Mouse (Mus musculus) adrenal gland (tissue): ENCODE data around the gene Mcemp1.

Experiments
- intact Hi-C: fragments of 180-260 bp; cut with DNase I; formaldehyde crosslinking; loops from one replicate; pipeline ENCODE4 v1.15.1; 2025

Gene Mcemp1

DNA sequence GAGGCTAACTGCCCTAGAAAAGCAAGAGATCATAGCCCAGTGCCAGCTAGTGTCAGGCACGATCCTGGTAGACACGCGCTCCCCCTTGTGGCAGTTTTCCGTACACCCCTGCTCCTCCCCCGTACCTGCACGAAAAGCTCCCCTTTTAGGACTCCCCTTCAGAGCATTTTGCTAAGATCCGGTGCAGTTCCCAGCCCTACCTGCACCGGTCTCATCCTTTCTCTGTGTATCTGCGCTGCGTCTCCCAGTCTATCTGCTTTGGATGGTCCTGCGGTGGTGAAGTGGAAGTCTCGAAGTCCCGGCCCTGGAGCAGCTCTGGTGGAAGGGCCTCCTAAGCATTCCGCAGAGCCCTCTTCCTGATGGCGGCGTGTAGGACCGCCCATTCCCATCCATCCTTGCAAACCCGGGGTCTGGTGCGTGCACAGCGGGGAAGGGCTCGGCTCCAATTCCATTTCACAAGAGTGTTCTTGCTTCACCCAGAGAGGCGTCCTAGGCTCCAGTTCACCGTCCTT is 6.5 kb downstream of the Mcemp1 start, which contains the start of gene Fcor:
Gene Fcor, minus strand, starts transcription at position 383 of the 512 bp plus-strand sequence.
- intact Hi-C loops, result loop anchor here (1.0 to 10.0 kb wide), 3 partner anchors 45 to 507 kb away; partner anchors contain the start of gene Pcp2

DNA sequence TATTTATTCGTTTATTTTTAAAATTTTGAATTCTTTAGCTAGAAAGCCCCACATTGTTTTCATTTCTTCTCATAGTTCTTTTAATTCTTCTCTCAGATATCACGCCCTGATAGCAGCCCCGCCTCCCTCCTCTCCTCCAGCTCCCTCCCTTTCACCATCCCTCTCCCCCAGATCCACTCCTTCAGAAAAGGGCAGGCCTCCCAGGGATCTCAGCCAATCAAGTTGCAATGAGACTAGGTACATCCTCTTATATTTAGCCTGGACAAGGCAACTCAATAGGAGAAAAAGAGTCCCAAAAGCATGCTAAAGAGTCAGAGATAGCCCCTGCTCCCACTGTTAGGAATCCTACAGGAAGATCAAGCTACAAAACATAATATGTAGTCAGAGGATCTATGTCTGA is 9.1 kb downstream of the Mcemp1 start:
- intact Hi-C loops, result loop anchor here (5.0 to 10.0 kb wide), 2 partner anchors 47 to 510 kb away; partner anchors contain the start of gene Pcp2

DNA sequence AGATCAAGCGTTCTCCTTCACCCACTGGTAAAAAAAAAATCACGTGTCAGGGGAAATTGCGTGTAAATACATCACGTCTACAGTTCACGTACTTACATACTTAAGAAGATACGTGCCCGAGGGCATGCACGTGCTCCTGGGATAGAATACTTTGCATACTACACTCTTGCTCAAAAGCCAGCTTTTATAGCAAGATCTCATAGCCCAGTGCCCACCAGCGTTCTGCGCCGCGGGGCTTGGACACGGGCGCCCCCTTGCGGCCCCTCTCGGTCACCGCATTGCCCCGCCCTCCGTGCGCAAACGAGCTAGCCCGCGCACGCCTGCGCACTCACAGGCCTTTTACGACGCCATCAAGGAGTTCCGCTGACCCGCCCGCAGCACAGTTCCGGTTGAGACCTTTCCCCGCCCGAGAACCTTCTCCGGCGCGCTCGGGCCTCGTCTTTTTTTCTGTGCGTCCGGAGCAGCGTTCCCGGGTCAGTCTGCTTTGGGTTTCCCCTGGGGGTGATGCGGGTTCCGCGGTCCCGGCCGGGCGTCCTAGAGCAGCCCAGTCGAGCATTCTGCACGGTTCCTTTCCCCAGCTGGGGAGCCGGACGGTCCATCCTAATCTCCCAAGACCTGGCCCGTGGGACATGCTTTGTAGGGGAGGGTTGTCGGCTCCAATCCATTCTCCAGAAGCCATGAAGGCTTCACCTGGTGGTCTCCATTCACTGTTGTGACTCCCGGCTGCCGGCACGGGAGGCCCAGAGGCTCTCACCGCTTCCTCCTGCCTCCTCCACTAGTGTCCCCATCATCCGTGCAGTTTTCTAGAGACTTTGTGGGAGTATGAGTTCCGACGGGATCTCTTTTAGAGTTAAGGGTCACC is 10.8 kb downstream of the Mcemp1 start, which contains the start of gene Trappc5:
Gene Trappc5, plus strand, starts transcription at position 169 of the 862 bp plus-strand sequence.
- intact Hi-C loops, result loop anchor here (10.0 kb wide), 1 partner anchor 512 kb away; no protein-coding TSS in a partner anchor

DNA sequence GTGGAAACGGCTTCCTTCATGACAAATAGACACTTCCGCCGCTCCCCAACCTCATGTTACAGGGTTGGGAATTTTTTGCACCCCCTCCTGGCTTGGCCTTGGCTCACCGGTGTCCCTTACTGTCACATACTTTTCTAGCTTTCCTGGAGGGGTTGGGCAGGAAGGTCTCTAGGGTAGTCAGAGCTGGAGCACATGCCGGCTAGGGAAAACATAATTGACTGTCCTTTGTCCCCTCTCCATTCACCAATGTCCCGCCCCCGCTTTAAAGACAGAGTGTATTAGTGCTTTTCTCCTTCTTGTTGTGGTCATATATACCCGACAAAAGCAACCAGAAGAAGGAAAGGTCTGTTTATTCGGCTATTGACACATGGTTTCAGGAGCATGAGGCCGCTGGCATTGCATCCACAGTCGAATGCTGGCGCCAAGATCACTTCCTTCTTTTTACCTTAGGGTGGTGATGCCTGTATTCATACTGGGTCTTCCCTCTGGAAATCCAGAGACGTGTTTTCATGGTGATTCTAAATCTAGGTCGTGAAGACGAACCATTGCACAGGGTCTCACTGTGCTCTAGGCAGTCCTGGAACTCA is 11.5 kb downstream of the Mcemp1 start:
- intact Hi-C loops, result loop anchor here (10.0 kb wide), 1 partner anchor 512 kb away; no protein-coding TSS in a partner anchor

DNA sequence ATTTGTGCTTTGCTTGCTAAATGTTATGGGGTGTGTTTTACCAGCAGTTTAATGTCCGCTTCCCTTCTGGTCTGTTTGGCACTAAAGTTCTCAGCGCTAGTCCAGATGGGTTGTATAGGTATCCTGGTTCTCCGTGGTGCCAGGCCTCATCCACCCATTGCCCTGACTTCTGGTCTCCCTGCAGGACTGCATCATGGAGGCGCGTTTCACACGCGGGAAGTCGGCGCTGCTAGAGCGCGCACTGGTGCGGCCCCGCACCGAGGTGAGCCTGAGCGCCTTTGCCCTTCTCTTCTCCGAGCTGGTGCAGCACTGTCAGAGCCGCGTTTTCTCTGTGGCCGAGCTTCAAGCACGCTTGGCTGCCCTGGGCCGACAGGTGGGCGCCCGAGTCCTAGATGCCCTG is 13.3 kb downstream of the Mcemp1 start:
- intact Hi-C loops, result loop anchor here (10.0 kb wide), 1 partner anchor 514 kb away; no protein-coding TSS in a partner anchor

DNA sequence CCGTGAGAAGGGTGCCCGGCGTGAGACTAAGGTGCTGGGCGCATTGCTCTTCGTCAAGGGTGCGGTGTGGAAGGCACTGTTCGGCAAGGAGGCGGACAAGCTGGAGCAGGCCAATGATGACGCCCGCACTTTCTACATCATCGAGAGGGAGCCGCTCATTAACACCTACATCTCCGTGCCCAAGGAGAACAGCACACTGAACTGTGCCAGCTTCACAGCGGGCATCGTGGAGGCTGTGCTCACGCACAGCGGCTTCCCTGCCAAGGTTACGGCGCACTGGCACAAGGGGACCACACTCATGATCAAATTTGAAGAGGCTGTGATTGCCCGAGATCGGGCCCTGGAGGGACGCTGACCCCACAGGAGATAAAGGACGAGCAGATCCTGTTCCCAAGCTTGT is 13.7 kb downstream of the Mcemp1 start:
- intact Hi-C loops, result loop anchor here (10.0 kb wide), 1 partner anchor 514 kb away; no protein-coding TSS in a partner anchor

DNA sequence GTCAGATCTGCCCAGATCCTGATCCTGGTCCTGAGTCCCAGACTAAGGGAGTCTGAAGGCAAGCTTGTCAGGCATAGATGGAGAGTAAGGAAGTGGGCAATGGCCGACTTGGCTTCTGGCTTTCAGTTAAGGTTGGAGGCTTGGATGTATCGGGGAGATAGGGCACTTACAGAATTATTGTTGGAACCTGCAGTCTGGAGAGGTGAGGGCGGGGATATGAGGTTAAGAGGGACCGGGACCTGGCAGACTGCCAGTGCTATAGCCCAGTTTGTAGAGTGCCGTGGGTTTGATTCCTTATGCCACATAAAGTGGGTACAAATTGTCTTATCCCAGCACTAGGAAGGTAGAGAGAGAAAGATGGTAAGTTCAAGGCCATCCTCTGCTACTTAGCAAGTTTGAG is 14.1 kb downstream of the Mcemp1 start:
- intact Hi-C loops, result loop anchor here (10.0 kb wide), 1 partner anchor 515 kb away; no protein-coding TSS in a partner anchor

DNA sequence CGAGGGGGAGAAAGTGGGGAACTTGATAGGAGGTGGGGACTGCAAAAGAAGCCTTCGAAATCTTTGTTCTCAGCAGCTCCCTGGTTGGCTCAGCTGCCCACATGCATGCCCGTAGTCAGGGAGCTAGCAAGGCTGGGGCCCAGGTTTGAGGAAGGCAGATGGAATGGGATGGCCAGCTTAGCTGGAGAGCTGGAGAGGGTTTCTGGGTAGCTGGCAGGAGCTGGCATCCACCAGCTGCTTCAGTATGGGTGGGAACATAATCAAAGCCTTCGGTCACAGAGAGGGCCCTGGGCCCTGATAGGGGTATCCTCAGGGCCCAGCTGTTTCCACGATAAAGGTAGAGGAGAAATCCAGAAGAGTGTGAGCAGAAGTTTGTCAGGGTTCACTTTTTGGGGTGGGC is 16.9 kb downstream of the Mcemp1 start:
- intact Hi-C loops, result no loop called here

DNA sequence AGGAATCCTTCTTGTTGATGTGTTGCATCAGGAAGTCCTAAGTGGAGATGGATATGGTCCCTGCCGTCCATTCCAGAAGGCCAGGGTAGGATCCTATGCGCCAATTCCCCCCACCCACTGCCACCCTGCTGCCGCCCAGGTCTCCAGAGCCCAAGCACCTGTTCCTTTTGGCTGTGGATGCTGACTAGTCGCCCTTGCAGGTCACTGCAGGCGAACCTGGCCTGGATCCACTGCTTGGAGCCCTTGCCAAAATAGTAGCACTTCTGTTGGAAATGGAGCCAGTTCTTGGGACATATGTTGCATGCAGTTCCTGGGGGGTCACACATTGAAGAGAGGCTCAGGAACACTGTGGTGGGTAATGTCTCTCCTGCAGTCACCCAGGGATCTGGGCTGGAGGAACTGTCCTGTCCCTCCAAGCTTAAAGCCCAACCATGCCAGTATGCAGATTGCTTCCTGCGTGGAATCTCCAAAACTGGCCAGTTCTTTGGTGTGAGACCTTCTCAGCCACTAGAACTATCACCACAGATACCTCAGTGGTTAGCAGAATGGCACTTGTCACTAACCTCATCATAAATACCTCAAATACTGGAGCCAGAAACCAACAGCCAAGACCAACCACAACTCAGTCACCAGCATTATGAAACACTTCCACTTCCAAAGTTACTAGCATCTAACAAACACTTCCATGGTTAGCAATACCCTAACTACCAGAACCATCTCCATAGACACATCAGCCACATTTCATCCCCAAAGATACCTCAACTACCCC is 18.0 kb downstream of the Mcemp1 start:
- intact Hi-C loops, result no loop called here

DNA sequence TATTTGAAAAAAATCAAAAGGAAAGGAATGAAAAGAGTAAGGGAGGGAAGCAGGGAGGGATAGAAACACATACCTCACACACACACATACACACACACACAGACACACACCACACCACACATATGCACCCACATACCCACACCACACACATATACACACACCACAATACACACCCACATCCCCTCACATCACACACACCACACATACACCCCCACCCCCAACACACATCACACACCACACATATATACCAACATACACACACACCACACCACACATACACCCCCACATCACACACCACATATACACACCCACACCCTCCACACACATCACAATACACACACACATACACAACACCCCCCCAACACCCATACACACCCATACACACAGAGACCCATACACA is 19.0 kb downstream of the Mcemp1 start:
- intact Hi-C loops, result no loop called here

DNA sequence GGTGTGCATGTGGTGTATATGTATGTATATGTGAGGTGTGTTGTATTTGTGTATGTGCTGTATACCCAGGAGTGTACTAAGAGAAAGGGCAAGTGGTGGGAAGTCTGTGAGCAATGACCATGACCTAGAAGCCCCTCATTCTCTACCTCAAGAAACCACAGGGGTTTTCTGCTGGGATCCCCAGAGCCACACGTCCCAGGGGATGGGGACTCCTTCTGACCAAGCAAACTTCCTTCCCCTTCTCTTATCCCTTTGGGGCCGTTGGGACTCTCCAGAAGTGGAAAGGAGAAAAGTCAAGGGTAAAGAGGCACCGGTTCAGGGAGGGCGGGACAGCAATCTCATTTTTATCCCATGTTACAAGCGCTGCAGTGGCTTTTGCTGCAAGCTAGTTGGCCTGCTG is 19.9 kb downstream of the Mcemp1 start:
- intact Hi-C loops, result no loop called here

DNA sequence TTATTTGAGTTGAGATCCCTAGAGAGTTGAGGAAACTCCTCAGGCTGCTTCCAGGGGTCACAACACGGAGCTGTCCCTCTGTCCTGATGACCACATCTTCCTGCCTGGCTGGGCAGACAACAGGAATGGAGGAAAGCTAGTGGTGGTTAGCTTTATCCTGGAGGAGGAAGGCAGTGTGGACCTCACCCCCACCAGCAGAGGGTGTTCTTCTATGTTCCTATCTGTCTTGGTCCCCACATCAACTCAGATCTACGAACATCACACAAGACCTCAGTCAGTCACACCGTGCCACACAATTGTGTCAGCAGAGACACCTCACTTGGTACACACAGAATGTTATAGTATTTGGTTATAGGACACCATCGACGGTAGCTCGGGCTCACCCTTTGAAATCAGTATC is 22.0 kb downstream of the Mcemp1 start:
- intact Hi-C loops, result no loop called here

DNA sequence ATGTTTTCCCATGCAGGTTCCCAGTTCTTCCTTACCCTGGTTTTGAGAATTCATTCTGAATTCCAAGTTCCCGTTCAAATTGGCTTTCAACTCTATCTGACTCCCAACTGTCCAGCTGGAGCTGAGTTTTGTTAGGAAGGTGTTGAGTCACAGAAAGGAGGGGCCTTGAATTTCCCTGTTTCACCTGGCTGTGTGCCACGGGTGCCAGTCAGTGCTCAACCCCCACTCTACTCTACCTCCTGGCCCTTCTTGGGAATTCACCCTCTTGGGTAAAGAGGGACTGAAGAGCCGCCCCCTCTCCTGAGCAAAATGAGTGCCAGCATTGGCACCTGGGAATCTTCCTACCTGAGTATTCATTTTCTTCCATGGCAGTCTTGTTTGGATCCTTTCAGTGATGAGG is 25.2 kb downstream of the Mcemp1 start:
- intact Hi-C loops, result no loop called here

DNA sequence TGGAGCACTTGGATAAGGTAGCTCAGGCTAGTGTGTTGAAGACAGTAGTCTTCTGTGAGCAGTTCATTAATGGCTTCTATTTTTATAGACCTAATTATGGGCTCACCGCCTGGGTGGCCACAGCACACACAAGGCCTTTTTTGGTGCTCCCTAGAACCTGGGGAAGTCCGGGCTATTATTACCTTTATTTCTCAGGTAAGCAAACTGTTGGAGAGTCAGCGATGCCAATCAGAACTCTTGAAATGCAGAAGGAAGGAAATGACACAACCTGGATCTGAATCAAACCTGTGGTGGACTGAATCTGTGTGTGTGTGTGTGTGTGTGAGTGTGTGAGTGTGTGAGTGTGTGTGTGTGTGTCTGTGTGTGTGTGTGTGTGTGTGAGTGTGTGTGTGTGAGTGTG is 28.6 kb downstream of the Mcemp1 start, which contains the start of gene Fcer2a:
Gene Fcer2a, minus strand, starts transcription at position 55 of the 400 bp plus-strand sequence.
- intact Hi-C loops, result no loop called here

DNA sequence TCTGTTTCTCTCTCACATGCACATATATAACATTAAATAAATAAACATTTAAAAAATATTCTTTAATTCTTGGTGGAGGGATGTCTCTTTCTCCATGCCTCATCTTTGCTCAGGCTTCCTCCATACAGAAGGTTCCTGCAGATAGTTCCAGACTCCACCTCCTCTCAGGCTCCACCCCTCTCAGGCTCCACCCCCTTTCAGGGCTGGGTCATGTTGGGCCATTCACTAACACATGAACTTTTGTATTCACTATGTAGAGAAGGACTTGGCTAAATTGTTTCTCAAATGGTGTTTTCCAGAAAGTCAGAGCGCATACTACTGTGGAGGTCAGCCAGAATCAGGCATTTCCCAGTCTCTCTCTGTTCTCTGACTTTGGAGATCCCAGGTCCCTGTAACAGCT is 35.9 kb downstream of the Mcemp1 start:
- intact Hi-C loops, result no loop called here

DNA sequence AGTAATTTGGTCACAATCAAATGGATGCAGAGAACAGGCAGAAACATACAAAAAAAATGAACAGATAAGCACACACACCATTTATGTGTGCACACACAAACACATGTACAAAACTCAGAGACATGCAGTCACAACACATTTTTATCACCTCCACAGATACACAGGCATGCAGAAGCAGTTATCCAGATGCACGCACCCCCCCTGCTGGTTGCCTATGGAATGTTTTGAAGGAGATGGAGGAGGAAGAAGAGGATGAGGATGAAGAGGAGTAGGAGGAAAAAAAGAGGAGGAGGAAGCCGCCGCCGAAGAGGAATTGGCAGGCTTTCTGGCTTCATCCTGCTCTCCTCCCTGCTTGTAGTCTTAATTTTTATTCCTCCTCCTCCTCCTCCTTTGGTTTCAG is 40.2 kb downstream of the Mcemp1 start:
- intact Hi-C loops, result no loop called here

DNA sequence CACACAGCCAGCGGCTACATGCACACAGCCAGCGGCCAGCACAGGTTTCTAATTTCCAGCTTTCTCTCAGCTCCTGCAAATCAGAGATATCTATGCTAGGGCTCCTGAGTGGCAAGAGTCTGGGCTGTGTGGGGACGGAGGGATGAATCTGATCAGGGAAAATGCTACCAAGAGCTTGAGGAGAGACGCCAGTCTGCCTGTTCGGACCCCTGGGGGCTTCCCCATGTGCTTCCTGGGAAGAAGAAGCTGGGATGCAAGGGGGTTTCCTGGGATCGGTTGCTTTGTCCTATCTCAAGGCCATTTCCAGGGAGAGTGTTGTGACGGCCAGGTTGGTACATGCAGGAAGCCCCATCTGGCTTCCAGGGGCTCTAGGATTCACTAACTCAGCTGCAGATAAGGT is 42.1 kb downstream of the Mcemp1 start:
- intact Hi-C loops, result no loop called here

DNA sequence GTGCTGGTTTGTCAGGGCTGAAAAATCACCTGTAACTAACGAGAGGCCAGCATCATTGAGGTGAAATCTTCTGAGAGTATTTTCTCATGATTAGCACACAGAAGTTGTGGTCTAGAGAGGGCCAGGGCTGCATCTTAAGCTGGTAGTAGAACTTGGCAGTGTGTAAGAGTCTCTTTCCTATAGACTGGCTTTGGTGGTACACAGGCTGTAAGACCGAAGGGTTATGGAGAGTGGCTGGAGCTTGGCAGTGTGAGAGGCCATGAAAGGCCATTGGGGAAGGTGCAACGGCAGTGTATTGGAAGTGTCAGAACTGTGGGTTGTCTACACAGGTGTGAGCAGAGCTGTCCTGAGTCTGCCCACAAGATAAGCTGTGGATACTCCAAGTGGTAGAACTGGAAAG is 44.8 kb downstream of the Mcemp1 start:
- intact Hi-C loops, result no loop called here

DNA sequence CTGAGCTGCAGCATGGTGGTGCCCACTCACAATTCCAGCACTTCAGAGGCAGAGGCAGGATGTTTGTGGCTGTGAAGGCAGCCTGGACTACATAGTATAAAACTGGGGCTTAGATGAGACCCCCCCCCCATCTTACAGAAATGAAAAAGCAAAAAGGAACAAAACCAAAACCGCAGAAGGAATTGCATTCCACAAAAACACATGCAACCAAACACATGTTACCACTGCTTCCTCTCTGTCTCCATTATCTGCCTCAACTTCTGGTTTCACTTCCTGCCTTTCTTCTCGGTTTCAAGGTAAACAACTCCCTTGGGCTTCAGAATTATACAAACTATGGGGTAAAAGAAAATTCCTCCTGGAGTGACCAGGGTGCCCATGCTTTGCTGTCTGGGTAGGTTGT is 46.1 kb downstream of the Mcemp1 start:
- intact Hi-C loops, result no loop called here

DNA sequence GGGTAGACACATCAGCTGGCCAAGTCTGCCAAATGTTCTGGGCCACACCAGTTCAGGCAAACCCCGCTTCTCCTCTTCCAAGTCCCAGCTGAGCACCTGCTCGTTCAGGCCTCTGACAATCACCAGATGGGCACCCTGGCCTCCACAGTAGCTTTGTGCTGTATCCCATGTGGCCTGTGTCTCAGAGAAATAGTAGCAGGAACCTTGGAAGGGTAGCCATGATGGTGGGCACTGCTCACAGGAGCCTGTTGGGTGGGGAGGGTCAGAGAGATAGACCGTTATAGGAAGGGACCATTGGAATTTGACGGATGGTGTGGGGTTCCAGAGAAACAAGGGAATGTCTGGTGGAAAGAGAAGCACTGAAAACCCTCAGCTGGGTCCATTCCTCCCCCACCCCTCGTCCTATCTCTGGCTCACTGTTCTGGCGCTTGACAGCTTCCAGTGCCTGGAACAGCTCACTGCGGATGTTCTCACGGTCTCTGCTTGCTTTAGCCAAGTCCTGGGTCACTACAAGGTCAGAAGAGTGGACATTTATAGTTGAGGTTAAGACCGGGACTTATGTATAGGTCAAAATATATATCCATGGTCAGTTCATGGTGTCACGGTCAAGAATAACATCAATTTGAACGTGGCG is 51.9 kb downstream of the Mcemp1 start:
- intact Hi-C loops, result loop anchor here (5.0 kb wide), 1 partner anchor 240 kb away; no protein-coding TSS in a partner anchor

DNA sequence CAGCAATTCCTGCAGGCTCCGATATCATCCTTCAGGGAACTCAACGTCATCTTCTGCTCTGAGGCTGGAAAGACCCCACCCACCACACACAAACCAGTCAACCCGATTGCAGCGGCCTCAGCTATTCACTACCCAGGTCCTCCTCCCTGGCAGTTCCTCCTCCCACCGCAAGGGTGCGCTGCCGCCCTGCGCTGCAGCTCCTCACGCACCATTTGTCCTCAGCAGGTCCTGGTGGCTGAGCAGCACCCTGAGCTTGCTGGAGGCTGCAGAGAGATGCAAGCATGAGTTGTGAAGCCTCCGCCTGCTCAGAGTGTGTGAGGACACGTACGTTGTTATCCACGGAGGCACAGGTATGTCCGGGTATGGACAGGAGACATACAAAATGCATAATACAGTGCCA is 53.0 kb downstream of the Mcemp1 start:
- intact Hi-C loops, result loop anchor here (5.0 kb wide), 1 partner anchor 239 kb away; no protein-coding TSS in a partner anchor
